Mouse (Mus musculus) activated CD4-positive, CD25-positive, alpha-beta regulatory T cell, adult 9 weeks (primary cell): ENCODE data around the gene Clec4g. TPM values are rescaled to one million over a fixed set of nuclear protein-coding genes. Genes with fewer than 3 reads are reported as not detected.

ENCODE experiments used
- polyA plus RNA-seq: library from polyadenylated mRNA; unstranded; fragments of 100-300 nt; shearing (Covaris generic); gene quantifications from one replicate; pipeline ENCODE4 v1.2.1, GENCODE M21; 2017

The Clec4g gene
- not detected for polyA plus RNA-seq

GRCm38 (mm10) chr8:3720551-3720950 lies at the start of gene Clec4g:
Gene Clec4g, minus strand, starts transcription at chr8:3720651.

GRCm38 (mm10) chr8:3748761-3749160 lies 28.3 kb upstream of the Clec4g start, which contains the start of gene Cd209a:
Gene Cd209a, minus strand, starts transcription at chr8:3748984.

GRCm38 (mm10) chr8:3694121-3694520 lies 26.3 kb downstream of the Clec4g start, which contains the start of gene Fcer2a:
Gene Fcer2a, minus strand, starts transcription at chr8:3694175.

DNA sequence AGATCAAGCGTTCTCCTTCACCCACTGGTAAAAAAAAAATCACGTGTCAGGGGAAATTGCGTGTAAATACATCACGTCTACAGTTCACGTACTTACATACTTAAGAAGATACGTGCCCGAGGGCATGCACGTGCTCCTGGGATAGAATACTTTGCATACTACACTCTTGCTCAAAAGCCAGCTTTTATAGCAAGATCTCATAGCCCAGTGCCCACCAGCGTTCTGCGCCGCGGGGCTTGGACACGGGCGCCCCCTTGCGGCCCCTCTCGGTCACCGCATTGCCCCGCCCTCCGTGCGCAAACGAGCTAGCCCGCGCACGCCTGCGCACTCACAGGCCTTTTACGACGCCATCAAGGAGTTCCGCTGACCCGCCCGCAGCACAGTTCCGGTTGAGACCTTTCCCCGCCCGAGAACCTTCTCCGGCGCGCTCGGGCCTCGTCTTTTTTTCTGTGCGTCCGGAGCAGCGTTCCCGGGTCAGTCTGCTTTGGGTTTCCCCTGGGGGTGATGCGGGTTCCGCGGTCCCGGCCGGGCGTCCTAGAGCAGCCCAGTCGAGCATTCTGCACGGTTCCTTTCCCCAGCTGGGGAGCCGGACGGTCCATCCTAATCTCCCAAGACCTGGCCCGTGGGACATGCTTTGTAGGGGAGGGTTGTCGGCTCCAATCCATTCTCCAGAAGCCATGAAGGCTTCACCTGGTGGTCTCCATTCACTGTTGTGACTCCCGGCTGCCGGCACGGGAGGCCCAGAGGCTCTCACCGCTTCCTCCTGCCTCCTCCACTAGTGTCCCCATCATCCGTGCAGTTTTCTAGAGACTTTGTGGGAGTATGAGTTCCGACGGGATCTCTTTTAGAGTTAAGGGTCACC lies 44.1 kb downstream of the Clec4g start, which contains the start of gene Trappc5:
Trappc5 (plus strand) TSS at position 169 of the 862 bp plus-strand sequence.

GRCm38 (mm10) chr8:3671980-3672491 lies 48.4 kb downstream of the Clec4g start, which contains the start of gene Fcor:
Gene Fcor, minus strand, starts transcription at chr8:3672362.

DNA sequence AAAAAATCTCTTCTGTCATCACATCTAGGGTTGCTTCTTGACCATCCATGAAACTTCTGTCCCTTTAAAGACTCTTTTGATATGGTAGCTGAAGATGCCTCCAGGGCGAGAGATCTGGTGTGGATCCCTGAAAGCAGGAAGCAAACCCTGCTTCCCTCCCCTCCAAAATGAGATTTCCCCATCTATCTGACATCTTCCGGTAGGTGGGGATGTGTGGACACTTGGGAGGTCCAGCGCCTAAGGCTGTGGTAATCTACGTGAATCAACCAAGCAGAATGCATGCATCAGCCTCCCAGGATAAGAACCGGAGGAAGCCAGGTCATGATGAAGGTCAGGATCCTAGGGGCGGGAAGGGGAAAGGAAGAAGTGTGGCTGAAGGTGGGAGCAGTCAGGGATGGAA lies 54.9 kb downstream of the Clec4g start, which contains the start of gene Mcemp1:
Mcemp1 (plus strand) TSS at position 248 of the 400 bp plus-strand sequence.

Other genes with a start within 250 kb of the Clec4g start
- not detected for gene Tex45, start 249.8 kb downstream of the Clec4g start, polyA plus RNA-seq
- 3.2 TPM for gene Zfp358, start 227.5 kb downstream of the Clec4g start, polyA plus RNA-seq
- gene Mcoln1, start 220.2 kb downstream of the Clec4g start, polyA plus RNA-seq: 31.9 TPM
- gene Pnpla6, start 205.3 kb downstream of the Clec4g start, polyA plus RNA-seq: 65.1 TPM
- gene C330021F23Rik, start 152.7 kb downstream of the Clec4g start, polyA plus RNA-seq: not detected
- gene Camsap3, start 133.4 kb downstream of the Clec4g start, polyA plus RNA-seq: not detected
- 119 TPM for gene Xab2, start 99.3 kb downstream of the Clec4g start, polyA plus RNA-seq
- gene Pet100, start 99.1 kb downstream of the Clec4g start, polyA plus RNA-seq: 134 TPM
- gene Pcp2, start 95.1 kb downstream of the Clec4g start, polyA plus RNA-seq: 0.40 TPM
- gene Stxbp2, start 89.7 kb downstream of the Clec4g start, polyA plus RNA-seq: 238 TPM
- gene Retn, start 64.9 kb downstream of the Clec4g start, polyA plus RNA-seq: not detected
- not detected for gene Mcemp1, start 54.9 kb downstream of the Clec4g start, polyA plus RNA-seq
- gene Fcor, start 48.3 kb downstream of the Clec4g start, polyA plus RNA-seq: not detected
- gene Trappc5, start 44.4 kb downstream of the Clec4g start, polyA plus RNA-seq: 39.1 TPM
- gene Fcer2a, start 26.5 kb downstream of the Clec4g start, polyA plus RNA-seq: 0.37 TPM
- gene Cd209a, start 28.3 kb upstream of the Clec4g start, polyA plus RNA-seq: not detected
- not detected for gene Cd209e, start 133.7 kb upstream of the Clec4g start, polyA plus RNA-seq
- gene Cd209d, start 157.9 kb upstream of the Clec4g start, polyA plus RNA-seq: not detected
- not detected for gene Cd209b, start 206.2 kb upstream of the Clec4g start, polyA plus RNA-seq
- gene Cd209c, start 234.1 kb upstream of the Clec4g start, polyA plus RNA-seq: 0.40 TPM